Mouse (Mus musculus) embryo, embryonic 11.5 days (tissue): Measurements from ENCODE around the gene Grik4.
A peak's percentile ranks its signal among the peaks of the same experiment; 100 is the strongest.

Experiments used
- DNase-seq: peaks from one replicate; pipeline ENCODE4 v3.0.0-alpha.2; 2012; ENCODE audit warnings: low read depth, low spot score

Gene Grik4

GRCm38 (mm10) chr9:42578511-42578910 is 365.8 kb downstream of the Grik4 start:
- DNase-seq, result no peak

- DNase-seq, result no peak
These were observed 366.2 kb downstream of the Grik4 start for GRCm38 (mm10) chr9:42578106-42578505.

- DNase-seq, result no peak
These were observed 370.5 kb downstream of the Grik4 start for GRCm38 (mm10) chr9:42573616-42574350.

- peak; percentile 57 for DNase-seq
These were observed 371.1 kb downstream of the Grik4 start for GRCm38 (mm10) chr9:42573180-42573579.

GRCm38 (mm10) chr9:42565921-42566320 is 378.4 kb downstream of the Grik4 start:
- DNase-seq, result no peak

GRCm38 (mm10) chr9:42555186-42555585 is 389.1 kb downstream of the Grik4 start:
- no peak for DNase-seq

- DNase-seq, result peak; percentile 69
These were observed 394.2 kb downstream of the Grik4 start for GRCm38 (mm10) chr9:42550116-42550515.

GRCm38 (mm10) chr9:42548981-42549380 is 395.3 kb downstream of the Grik4 start:
- DNase-seq, result no peak

- DNase-seq, result no peak
These were observed 399.8 kb downstream of the Grik4 start for GRCm38 (mm10) chr9:42544521-42544920.

GRCm38 (mm10) chr9:42533491-42533890 is 410.8 kb downstream of the Grik4 start:
- no peak for DNase-seq

GRCm38 (mm10) chr9:42533041-42533440 is 411.3 kb downstream of the Grik4 start:
- DNase-seq, result no peak

GRCm38 (mm10) chr9:42531951-42532350 is 412.3 kb downstream of the Grik4 start:
- no peak for DNase-seq

GRCm38 (mm10) chr9:42530221-42531152 is 413.8 kb downstream of the Grik4 start:
- DNase-seq, result peak; percentile 45

GRCm38 (mm10) chr9:42520587-42521084 is 423.7 kb downstream of the Grik4 start:
- peak; percentile 29 for DNase-seq

GRCm38 (mm10) chr9:42518163-42518562 is 426.1 kb downstream of the Grik4 start:
- DNase-seq, result no peak

GRCm38 (mm10) chr9:42513159-42513558 is 431.1 kb downstream of the Grik4 start:
- DNase-seq, result no peak

GRCm38 (mm10) chr9:42512312-42512711 is 432.0 kb downstream of the Grik4 start:
- DNase-seq, result no peak

GRCm38 (mm10) chr9:42508235-42508634 is 436.1 kb downstream of the Grik4 start:
- DNase-seq, result no peak

- DNase-seq, result no peak
These were observed 436.6 kb downstream of the Grik4 start, which contains the start of gene Tbcel for GRCm38 (mm10) chr9:42507709-42508108. TSS of gene Tbcel (minus strand) at chr9:42507809.

- DNase-seq, result no peak
These were observed 437.3 kb downstream of the Grik4 start for GRCm38 (mm10) chr9:42507022-42507421.

GRCm38 (mm10) chr9:42504971-42505510 is 439.3 kb downstream of the Grik4 start:
- DNase-seq, result no peak

- DNase-seq, result no peak
These were observed 439.7 kb downstream of the Grik4 start for GRCm38 (mm10) chr9:42504559-42504958.
